Mouse (Mus musculus) liver (tissue): ENCODE data around the gene Rbbp4.
A peak's percentile ranks its signal among the peaks of the same experiment; 100 is the strongest.

Source experiments
- DNase-seq: peaks from one replicate; pipeline ENCODE4 v3.0.0-alpha.2; 2020; ENCODE audit warnings: mixed read lengths

Rbbp4 gene

DNA sequence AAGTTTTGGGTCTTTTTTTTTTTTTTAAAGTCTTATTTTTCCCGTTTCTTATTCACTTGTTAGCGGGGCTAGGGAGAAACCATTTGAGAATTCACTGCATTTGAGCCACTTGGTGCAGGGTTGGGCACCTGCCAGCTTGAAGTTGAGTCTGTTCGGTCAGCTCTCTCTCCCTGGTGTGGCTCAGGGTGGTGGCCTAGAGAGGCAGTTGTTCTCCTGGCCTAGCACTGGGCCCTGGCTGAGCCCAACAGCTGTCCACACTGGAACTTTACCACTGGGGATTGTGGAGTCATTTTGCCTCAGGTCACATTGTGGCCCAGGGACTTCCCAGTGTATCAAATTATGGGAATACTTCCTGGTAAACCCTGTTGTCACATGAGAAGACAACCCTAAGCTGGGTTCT lies 47.1 kb downstream of the Rbbp4 start:
- DNase-seq = no peak

- DNase-seq = no peak
These were observed 47.6 kb downstream of the Rbbp4 start, which contains the start of gene Sync for GRCm38 (mm10) chr4:129287472-129287981. TSS of gene Sync (plus strand) at chr4:129287617.

GRCm38 (mm10) chr4:129286683-129287471 lies 48.3 kb downstream of the Rbbp4 start:
- DNase-seq = no peak

DNA sequence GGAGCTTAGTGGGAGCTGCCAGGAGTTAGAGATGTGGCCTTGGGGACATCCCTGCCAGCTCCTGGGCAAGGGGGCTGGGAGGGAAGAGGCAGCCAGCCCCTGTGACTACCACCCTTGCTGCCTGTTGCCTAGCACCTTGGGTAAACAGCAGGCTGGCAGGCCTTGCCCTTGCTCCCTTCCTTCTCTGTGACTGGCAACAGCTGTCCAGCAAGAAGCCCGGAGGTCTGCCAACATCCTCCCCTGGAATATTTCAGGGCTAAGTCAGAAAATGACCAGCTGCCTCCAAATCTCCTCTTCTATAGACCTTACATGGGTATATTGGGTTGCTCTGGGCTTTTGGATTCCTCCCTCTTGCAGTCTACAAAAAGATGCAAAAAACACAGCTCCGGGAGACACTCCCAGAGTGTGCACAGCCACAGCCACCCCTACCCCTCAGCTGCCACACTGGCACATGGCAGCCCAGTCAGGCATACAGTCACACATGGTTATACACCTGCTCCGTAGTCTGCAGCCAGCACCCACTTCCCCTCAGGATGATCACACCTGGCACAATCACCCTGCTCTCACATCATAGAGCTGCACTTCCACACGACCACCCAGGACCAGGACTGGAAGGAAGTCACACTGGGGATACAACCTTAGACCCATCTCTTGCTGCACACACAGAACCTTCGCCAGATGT lies 49.0 kb downstream of the Rbbp4 start:
- DNase-seq = no peak

DNA sequence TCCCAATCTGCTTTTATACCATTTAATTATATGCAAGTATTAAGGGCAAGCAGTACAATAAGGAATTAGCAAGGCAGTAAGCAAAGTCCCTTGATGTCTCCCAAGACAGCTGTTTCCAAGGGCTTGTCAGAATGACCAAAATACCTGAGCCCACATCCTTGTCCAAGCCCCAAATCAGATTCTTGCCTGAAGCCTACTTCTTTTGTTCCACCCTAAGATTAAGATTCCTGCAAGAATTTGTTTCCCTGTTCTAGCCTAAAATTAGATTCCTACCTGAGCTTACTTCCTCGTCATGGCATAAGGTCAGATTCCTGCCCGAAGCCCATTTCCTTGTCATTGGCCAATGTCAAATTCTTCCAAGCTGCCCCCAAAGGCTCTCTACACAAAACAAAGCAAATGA lies 50.5 kb downstream of the Rbbp4 start:
- DNase-seq = no peak

DNA sequence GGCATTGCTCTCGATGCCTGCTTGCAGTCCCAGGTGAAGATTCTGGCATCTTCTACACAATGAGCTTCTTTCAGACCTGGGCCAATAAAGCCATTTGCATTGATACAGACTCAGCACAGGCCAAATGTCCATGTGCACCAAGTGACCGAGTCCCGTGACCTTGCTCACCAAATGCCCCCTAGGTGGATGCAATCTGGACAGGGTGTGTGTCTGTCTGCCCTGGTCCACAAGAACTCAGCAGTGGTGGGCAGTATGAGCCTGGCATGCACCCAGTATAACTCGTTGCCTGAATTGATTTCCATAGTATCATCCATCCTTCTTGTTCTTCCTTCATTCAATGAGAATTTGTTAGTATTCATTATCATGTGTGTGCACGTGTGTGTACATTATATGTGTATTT lies 51.9 kb downstream of the Rbbp4 start:
- no peak for DNase-seq

DNA sequence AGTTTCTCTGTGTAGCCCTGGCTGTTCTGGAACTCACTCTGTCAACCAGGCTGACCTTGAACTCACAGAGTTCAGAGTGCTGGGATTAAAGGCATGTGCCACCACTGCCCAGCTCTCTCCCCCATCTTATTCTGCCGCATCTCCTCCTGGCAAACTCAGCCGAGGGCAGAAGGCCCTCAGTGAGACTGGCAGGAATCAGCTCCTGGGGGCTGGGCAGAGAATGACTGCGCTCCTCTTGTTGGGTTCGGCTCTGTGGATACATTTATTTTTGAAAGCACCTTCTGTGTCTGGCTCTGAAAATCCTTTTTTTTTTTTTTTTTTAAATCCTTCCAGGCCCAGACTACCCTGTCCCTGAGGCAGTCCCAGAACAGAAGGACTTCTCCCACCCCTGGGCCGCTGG lies 52.4 kb downstream of the Rbbp4 start:
- no peak for DNase-seq

GRCm38 (mm10) chr4:129276453-129276865 lies 58.7 kb downstream of the Rbbp4 start:
- peak; percentile 93 for DNase-seq

DNA sequence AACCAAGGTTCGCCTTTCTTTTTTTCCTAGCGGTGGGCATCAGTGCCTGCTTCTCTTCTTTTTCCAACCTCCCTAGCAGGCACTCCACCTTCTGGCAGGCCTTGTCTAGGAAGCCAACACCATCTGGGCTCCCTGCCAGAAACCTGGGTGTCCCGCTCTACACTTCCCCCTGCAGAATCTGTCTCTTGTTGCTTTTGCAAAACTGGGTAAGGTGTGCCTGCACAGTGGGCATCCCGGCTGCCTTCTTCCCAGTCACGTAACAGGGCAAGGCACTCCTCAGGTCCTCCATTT lies 62.5 kb downstream of the Rbbp4 start:
- no peak for DNase-seq

DNA sequence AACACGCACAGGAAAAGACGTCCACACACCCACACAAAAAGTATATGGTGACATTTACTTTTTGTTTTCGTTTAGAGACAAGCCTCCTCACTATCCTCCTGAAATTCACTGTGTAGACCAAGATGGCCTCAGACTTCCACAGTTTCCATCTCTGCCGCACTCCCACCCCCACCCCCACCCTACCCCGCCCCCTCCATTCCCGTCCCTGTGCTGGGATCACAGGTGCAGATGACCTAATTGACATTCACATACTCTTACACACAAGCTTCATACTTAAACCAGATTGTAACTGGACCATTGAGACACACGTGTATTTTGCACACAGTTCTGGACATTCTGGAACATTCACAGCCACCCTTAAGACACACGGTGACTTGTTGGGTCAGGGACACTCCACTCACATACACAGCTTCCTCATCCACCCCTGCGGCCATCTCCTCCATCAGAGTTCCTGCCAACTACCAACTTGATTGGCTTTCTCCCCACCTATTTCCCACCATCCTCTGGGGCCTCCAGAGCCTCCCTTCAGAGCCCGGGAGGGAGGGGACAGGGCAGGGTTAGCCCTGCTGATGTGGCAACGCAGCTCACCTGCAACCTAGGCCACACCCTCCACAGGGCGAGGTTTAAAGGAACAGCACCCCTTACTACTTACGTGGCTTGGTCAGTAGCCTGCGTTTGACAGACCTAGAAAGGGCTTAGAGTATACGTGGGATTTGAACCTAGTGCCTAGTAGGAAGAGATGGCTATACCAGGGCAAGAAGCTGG lies 63.0 kb downstream of the Rbbp4 start:
- DNase-seq = peak; percentile 41

GRCm38 (mm10) chr4:129268698-129269097 lies 66.5 kb downstream of the Rbbp4 start:
- DNase-seq = no peak

- DNase-seq = no peak
These were observed 68.3 kb downstream of the Rbbp4 start for GRCm38 (mm10) chr4:129266821-129267220.

DNA sequence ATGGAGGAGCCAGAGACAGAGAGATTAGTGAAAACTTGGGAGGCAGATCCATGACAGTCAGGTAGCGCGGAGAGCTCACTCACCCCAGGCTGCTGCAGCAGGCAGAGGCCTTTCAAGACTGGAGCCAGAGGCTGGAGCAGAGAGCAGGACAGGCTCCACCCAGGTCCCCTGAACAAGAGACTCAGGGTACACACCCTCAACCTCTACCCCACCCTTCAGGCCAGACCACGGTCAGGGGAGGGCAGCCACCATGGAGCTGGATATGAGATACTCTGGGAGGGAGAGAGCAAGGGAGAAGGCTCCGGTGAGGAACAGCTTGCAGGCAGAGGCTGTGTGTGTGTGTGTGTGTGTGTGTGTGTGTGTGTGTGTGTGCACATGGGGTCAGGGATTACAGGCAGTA lies 69.0 kb downstream of the Rbbp4 start:
- no peak for DNase-seq

DNA sequence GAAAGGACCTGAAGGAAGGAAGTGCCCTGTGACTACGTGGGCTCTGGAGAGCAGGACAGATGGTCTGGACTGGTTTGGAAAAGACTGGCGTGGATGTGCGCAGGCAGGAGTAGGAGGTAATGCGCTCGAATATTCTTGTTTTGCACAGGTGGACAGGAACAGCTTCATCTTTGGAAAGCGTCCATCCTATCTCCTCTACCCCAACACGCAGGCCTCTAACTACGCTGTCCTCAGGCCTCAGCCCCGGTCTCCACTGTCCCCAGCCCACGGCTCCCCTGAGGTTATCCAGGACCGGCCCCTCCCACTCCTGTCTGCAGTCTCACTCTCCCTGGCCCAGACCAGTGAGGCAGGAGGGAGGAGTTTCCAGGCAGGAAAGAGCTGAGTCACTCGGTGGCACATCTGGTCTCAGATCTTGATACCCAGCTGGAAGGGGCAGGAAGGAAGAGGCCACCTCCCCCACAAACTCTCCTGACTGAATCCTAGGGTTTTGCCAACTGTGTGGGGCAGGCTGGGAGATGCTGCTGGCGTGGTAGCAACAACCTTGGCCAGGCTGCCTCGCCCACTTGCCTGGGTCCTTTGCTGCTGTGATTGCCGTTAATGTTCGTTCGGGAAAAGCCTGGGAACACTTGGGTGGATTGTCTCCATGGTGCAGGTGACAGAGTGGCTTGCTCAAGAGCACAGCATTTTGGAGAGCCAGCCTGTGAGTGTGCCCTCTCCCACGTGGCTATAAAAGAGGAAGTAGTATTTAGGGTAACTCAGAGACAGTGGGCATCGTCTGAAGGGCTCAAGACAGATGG lies 71.7 kb downstream of the Rbbp4 start:
- peak; percentile 82 for DNase-seq

- DNase-seq = no peak
These were observed 74.0 kb downstream of the Rbbp4 start, which contains the start of gene C77080 for GRCm38 (mm10) chr4:129261196-129261595. TSS of gene C77080 (minus strand) at chr4:129261404.

- no peak for DNase-seq
These were observed 74.5 kb downstream of the Rbbp4 start for GRCm38 (mm10) chr4:129260678-129261077.

- no peak for DNase-seq
These were observed 76.1 kb downstream of the Rbbp4 start for GRCm38 (mm10) chr4:129259101-129259500.
